Mouse (Mus musculus): ENCODE measurements around the gene Rragd. TPM values are rescaled to one million over a fixed set of nuclear protein-coding genes. Genes with fewer than 3 reads are reported as not detected.

The Rragd gene
- total RNA-seq, 2 experiments from 2014 or later = 83.2 to 90.1 TPM

GRCm38 (mm10) chr4:33029104-33029503, 46.3 kb downstream of the Rragd start:
- intact Hi-C loops (cut with DNase I) = no loop called here
- no peak for DNase-seq (ENCODE audit: low spot score in 2 of 2)

- no peak for DNase-seq (ENCODE audit: low spot score in 2 of 2)
- intact Hi-C loops (cut with DNase I) = loop anchor here (5.0 kb wide), 1 partner anchor 217 kb away; no protein-coding TSS in a partner anchor
These were observed 47.7 kb downstream of the Rragd start for GRCm38 (mm10) chr4:33030264-33031194.

GRCm38 (mm10) chr4:33031195-33031960, 48.5 kb downstream of the Rragd start, which contains the start of gene Ube2j1:
Gene Ube2j1 (plus strand): TSS chr4:33031416.
- intact Hi-C loops (cut with DNase I) = loop anchor here (5.0 kb wide), 1 partner anchor 216 kb away; no protein-coding TSS in a partner anchor
- DNase-seq (ENCODE audit: low spot score in 2 of 2) = peak; percentile 88 to 93

DNA sequence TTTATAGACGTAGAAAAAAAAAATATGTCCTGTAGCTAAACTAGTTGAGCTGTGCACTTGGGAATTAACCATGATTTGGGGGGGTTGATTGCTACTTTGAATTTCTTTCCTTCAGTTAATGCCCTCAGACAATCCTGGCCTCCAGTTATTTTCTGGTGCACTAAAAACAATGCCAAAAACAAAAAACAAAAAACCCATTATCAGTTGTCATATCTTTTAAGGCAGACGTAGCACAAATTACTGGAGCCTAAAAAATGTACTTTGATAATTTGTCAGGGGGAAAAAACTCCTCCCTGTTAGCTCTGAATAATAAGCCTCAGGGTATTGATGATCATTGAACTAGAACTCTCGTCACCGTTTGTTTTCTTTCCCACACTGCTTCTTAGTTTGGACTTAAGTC, 49.2 kb downstream of the Rragd start:
- no peak for DNase-seq (ENCODE audit: low spot score in 2 of 2)
- intact Hi-C loops (cut with DNase I) = loop anchor here (5.0 kb wide), 1 partner anchor 215 kb away; no protein-coding TSS in a partner anchor

- intact Hi-C loops (cut with DNase I) = loop anchor here (5.0 kb wide), 1 partner anchor 214 kb away; no protein-coding TSS in a partner anchor
- no peak for DNase-seq (ENCODE audit: low spot score in 2 of 2)
These were observed 50.7 kb downstream of the Rragd start for GRCm38 (mm10) chr4:33033515-33033914.

DNA sequence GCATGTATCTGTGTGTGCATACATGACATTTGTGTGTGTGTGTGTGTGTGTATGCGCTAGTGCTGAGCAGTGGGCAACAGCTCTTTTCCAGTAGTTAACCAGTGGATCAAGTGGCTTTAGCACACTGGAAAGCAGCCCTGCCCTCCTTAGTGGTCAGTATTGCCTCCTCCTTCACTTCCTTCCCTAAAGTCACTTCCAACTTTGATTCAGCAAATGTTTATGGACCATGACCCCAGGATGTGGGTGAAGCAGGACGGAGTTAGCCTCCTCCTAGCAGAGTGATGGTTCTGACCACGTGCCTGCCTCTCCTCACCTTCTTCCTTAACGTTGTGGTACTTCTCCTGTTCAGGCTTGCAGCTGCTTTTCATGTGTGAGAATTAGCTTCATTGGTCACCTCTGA, 57.0 kb downstream of the Rragd start:
- intact Hi-C loops (cut with DNase I) = no loop called here
- no peak for DNase-seq (ENCODE audit: low spot score in 2 of 2)

DNA sequence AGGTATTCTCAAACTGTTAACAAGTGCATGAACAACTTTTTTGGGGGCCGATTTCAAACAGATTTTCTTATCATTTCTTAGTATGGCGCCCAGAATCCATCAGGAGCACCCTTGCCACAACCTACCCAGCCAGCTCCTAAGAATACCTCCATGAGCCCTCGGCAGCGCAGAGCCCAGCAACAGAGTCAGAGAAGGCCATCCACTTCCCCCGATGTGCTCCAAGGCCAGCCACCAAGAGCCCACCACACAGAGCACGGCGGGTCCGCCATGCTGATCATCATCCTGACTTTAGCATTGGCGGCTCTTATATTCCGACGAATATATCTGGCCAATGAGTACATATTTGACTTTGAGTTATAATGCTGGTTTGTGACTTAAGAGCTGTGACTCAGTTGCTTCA, 66.8 kb downstream of the Rragd start:
- no peak for DNase-seq (ENCODE audit: low spot score in 2 of 2)
- intact Hi-C loops (cut with DNase I) = no loop called here

- intact Hi-C loops (cut with DNase I) = no loop called here
- no peak for DNase-seq (ENCODE audit: low spot score in 2 of 2)
These were observed 69.2 kb downstream of the Rragd start for GRCm38 (mm10) chr4:33052055-33052454.

DNA sequence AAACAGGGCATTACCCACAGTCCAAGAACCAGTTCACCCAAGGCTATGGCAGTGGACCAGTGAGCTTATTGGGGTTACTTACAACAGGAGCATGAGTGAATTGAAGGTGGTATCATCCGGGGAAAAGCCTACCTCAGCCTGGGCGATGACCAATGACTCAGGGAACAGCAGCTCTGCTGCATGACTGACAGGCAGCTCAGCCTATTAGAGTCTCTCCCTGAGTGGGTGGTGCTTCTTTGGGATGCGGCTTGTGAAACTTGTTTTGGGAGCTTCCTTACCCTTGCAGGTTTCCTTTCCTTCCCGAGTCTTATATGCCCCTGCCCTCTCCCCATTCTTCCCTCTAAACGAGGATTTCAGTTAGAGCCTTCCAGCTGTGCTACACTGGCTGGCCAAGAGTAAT, 69.8 kb downstream of the Rragd start:
- intact Hi-C loops (cut with DNase I) = no loop called here
- DNase-seq (ENCODE audit: low spot score in 2 of 2) = no peak

DNA sequence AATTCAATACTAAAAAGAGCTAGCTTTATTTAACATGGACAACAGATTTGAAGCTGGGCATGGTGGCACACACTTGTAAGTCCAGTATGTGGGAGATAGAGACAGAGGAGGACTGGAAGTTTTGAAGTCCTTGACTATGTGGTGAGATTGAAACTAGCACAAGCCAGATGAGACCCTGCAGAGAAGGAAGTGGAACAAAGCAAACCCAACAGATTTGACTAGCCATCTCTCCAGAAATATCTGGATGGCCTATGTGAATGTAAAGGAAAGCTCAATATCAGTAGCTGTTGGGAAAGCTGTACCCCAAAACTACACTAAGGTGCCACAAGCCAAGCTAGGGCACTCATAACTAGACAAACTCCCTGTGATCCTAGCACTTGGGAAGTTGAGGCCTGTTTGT, 71.6 kb downstream of the Rragd start:
- no peak for DNase-seq (ENCODE audit: low spot score in 2 of 2)
- intact Hi-C loops (cut with DNase I) = no loop called here

GRCm38 (mm10) chr4:33056317-33056716, 73.5 kb downstream of the Rragd start:
- intact Hi-C loops (cut with DNase I) = no loop called here
- no peak for DNase-seq (ENCODE audit: low spot score in 2 of 2)

DNA sequence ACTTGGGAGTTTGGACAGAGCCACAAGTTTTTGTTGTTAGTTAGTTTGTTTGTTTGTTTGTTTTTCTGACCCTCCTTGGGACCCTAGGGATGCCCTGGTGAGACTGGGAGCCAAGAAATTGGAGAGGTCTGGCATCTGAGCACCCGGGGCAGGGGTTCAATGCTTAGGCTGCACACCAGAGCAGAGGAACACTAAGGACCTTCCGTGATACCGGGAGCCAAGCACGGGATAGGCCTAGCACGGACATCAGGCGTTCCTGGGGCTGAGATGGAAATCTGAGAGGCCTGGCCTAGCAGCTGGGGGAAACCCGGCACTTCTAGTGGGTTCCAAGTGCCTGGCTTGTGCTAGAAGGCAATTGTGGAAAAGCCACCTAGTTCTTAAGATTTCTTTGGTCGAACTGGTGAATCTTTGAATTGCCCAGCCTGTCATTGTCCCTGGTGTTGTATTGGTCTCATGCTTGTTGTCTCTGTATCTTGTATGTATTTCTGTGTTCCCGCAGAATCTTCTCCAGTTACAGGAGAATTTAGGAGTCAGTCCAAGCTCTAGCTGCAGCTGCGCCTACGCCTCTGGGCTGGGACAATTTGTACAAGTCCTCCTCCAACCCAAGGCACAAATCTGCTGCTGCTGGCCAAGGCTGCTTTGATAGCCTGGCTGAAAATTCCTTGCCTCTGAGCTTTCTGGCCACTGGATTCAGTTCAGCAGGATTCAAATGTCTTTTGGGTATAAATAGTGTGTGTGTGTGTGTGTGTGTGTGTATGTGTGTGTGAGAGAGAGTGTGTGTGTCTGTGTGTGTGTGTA, 75.3 kb downstream of the Rragd start:
- intact Hi-C loops (cut with DNase I) = no loop called here
- peak; percentile 62 to 75 for DNase-seq (ENCODE audit: low spot score in 2 of 2)

- intact Hi-C loops (cut with DNase I) = no loop called here
- DNase-seq (ENCODE audit: low spot score in 2 of 2) = no peak
These were observed 78.3 kb downstream of the Rragd start for GRCm38 (mm10) chr4:33061158-33061557.

GRCm38 (mm10) chr4:33062981-33063380, 80.1 kb downstream of the Rragd start, which contains the start of gene Gabrr2:
Gene Gabrr2 (plus strand): TSS chr4:33062999.
- intact Hi-C loops (cut with DNase I) = no loop called here
- DNase-seq (ENCODE audit: low spot score in 2 of 2) = no peak

- intact Hi-C loops (cut with DNase I) = loop anchor here (5.0 kb wide), 1 partner anchor 47 kb away; no protein-coding TSS in a partner anchor
These were observed 82.1 kb downstream of the Rragd start for GRCm38 (mm10) chr4:33064986-33065385.

DNA sequence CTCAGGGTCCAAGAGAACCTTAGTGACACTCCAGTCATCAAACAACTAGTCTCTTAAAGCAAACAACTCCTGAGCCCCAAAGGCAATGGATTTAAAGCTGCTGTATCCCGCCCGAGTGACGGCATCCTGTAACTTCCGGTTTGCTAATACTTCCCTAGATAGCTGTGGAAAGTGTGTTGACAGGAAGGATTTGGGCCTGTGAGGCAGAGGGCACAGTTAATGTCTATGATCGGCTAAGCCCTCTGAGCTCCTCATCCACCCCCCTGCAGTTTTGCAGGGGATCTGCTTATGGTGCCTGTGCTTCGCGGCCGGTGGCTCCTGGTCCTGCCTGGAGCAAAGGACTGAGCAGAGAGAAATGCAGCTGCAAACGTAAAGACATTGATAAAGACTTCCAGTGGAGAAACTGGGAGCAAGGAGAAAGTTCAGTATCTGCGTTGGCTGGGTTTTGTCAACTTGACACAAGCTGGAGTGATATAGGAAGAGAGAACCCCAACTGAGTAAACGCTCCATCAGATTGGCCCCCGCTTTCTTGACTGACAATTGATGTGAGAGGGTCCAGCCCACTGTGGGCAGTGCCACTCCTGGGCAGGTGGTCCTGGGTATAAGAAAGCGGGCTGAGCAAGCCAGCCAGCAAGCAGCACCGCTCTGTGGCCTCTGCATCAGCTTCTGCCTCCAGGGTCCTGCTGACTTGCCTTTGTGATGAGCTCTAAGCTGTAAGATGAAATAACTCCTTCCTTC, 83.6 kb downstream of the Rragd start:
- DNase-seq (ENCODE audit: low spot score in 2 of 2) = no peak
- intact Hi-C loops (cut with DNase I) = loop anchor here (5.0 kb wide), 1 partner anchor 46 kb away; no protein-coding TSS in a partner anchor

More at GRCm38 (mm10) chr4:33064986-33065385, 82.1 kb downstream of the Rragd start:
- no peak for DNase-seq (ENCODE audit: low spot score in 2 of 2)

DNA sequence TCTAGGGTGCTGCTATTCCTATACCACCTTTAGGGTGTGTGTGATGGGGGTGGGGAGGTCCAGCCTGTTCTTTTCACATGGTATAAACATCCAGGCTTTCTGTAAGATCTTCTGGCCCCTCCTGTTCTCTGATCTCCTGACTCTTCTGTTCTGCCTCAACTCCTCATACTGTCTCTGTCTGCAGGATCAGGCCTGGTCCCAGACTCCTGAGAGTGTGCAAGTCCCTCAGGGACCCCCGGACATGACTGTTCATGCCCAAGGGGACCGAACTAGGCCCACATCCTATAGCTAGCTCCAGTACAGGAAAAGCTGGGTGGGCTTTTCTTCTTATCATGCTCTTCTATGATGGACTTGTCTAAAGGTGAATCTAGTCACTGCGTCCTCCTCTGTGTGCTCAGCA, 84.5 kb downstream of the Rragd start:
- DNase-seq (ENCODE audit: low spot score in 2 of 2) = no peak
- intact Hi-C loops (cut with DNase I) = loop anchor here (5.0 kb wide), 1 partner anchor 45 kb away; no protein-coding TSS in a partner anchor

- intact Hi-C loops (cut with DNase I) = loop anchor here (5.0 kb wide), 1 partner anchor 44 kb away; no protein-coding TSS in a partner anchor
- no peak for DNase-seq (ENCODE audit: low spot score in 2 of 2)
These were observed 85.0 kb downstream of the Rragd start for GRCm38 (mm10) chr4:33067826-33068225.
